Mouse (Mus musculus) intestine, embryonic 15.5 days (tissue): ENCODE measurements around the gene Mogat1. TPM values are rescaled to one million over a fixed set of nuclear protein-coding genes. Genes with fewer than 3 reads are reported as not detected.

Experiments
- polyA plus RNA-seq: library from polyadenylated mRNA; unstranded; fragments of >200 nt; fragmentation: Nextera tagmentation; extraction: Ambion mirVana; gene quantifications from 2 replicates; pipeline ENCODE4 v1.2.1, GENCODE M21; 2015

Mogat1 gene
- polyA plus RNA-seq, 1 experiment from 2014 or later, result not detected

Other genes starting within 250 kb of the Mogat1 start
- gene Sgpp2, start 200.6 kb upstream of the Mogat1 start, polyA plus RNA-seq, result 35.9 and 37.9 TPM in 2 replicates
- gene Farsb, start 22.1 kb upstream of the Mogat1 start, polyA plus RNA-seq, result 169 and 187 TPM in 2 replicates
- 0.45 and 0.56 TPM in 2 replicates for gene BC035947, start 1.2 kb downstream of the Mogat1 start, polyA plus RNA-seq
- gene Acsl3, start 146.8 kb downstream of the Mogat1 start, polyA plus RNA-seq, result 88.0 and 97.5 TPM in 2 replicates
- gene Utp14b, start 147.0 kb downstream of the Mogat1 start, polyA plus RNA-seq, result 4.0 and 4.1 TPM in 2 replicates